Mouse (Mus musculus) hindbrain, embryonic 10.5 days (tissue): ENCODE measurements at regions not wholly inside any gene's neighbourhood (a gene's known extent, or its start where the extent isn't known, plus 50 kb on each side); places are given as distances from the start of the nearest gene placed in this dataset.
A peak's percentile ranks its signal among the peaks of the same experiment; 100 is the strongest.

Source experiments
- DNase-seq: peaks from one replicate; pipeline ENCODE4 v3.0.0-alpha.2; 2017; ENCODE audit warnings: low spot score
- H3K27ac ChIP-seq: fragments of 300-500 bp; sonication (generic); 2 replicates; pipeline ENCODE4 v1.5.1; 2016; ENCODE audit warnings: mild to moderate bottlenecking, moderate library complexity
- H3K27me3 ChIP-seq: fragments of 300-500 bp; sonication (generic); 2 replicates; pipeline ENCODE4 v1.6.1; 2016; ENCODE audit warnings: mild to moderate bottlenecking; ENCODE audit not compliant: poor library complexity, insufficient read depth, severe bottlenecking
- H3K36me3 ChIP-seq: fragments of 300-500 bp; sonication (generic); 2 replicates; pipeline ENCODE4 v1.6.1; 2016; ENCODE audit warnings: mild to moderate bottlenecking, moderate library complexity
- H3K4me1 ChIP-seq: fragments of 300-500 bp; sonication (generic); replicated peaks from 2 replicates; pipeline ENCODE4 v1.6.1; 2016; ENCODE audit warnings: mild to moderate bottlenecking
- H3K4me3 ChIP-seq: fragments of 300-500 bp; sonication (generic); 2 replicates; pipeline ENCODE4 v1.5.1; 2016; ENCODE audit warnings: mild to moderate bottlenecking, moderate library complexity
- H3K9me3 ChIP-seq: fragments of 300-500 bp; sonication (generic); 2 replicates; pipeline ENCODE4 v1.6.1; 2016; ENCODE audit warnings: mild to moderate bottlenecking, moderate library complexity
- WGBS: fragments of 180-500 bp; shearing (Covaris S2); methylation state at CpG from one replicate; pipeline ENCODE4 v1.1.7; 2016; 5-methylcytosine and 5-hydroxymethylcytosine counted together

GRCm38 (mm10) chr11:63767631-63768250, 154.3 kb downstream of the Hs3st3b1 start:
- H3K27me3 ChIP-seq: no peaks in the 10 kb centered on the region
- H3K4me1 ChIP-seq: no peaks in the 10 kb centered on the region
- DNase-seq: no peak
- no peak overlapping the region for H3K27ac ChIP-seq
- 84% methylated on average over 10 of the region's 10 CpGs for WGBS
- H3K4me3 ChIP-seq: no peak overlapping the region
- no peaks in the 10 kb centered on the region for H3K36me3 ChIP-seq
- 0 out of 2 replicates have a peak, but pooled peaks cover 4% of the 10 kb centered on the region for H3K9me3 ChIP-seq

DNA sequence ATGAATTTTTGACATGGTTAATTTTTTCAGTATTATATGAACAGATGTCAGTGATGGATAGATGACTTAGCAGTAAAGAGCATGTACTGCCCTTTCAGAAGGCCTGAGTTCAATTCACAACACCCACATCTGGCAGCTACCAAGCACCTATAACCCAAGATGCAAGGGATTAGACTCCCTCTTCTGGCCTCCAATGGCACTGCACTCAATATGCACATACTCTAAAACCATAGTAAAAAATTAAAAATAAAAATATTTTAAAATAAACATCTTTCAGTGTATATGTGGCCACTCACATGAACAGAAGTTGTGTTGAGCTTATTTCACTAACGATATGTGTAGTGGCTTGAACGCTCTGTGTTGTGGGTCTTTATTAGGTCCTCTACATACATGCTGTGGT, 152.4 kb downstream of the Hs3st3b1 start:
- over 99% methylated on average over 2 of the region's 2 CpGs for WGBS
- Histone ChIP-seq H3K9me3 (0 out of 2 replicates have a peak, but pooled peaks cover 4% of the 10 kb centered on the region), H3K27ac (no peak overlapping the region), H3K27me3 (no peaks in the 10 kb centered on the region), H3K4me3 (no peak overlapping the region), H3K4me1 (no peaks in the 10 kb centered on the region), H3K36me3 (no peaks in the 10 kb centered on the region)
- DNase-seq: no peak

DNA sequence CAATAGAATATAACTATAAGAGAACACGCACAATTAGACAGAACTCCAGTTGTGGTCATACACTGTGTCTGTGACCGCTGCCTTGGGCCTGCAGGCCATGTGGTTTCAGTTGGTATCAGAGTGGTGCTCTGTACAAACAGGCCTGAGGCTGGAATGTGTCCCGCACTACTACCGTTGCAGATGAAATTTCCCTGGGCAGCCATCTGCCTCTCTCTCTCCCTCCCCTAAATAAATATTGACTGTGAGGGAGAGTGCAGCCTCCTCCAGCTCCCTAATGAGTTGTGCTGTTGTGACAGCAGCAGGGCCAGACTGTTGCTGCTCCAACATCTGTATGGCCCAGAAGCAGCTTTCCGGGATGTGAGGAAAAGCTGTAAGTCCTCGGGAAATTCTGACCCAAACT, 146.7 kb downstream of the Hs3st3b1 start:
- H3K27ac ChIP-seq: 0 out of 2 replicates have a peak overlapping the region, but pooled peaks have one; percentile 4
- peak; percentile 34 for DNase-seq
- peaks cover 10% of the 10 kb centered on the region for H3K27me3 ChIP-seq
- H3K36me3 ChIP-seq: no peaks in the 10 kb centered on the region
- no peaks in the 10 kb centered on the region for H3K9me3 ChIP-seq
- no peak overlapping the region for H3K4me3 ChIP-seq
- WGBS: 61% methylated on average over 6 of the region's 6 CpGs
- peaks cover 11% of the 10 kb centered on the region; the same call in 1 of the 2 replicates for H3K4me1 ChIP-seq

GRCm38 (mm10) chr11:63779371-63779770, 142.7 kb downstream of the Hs3st3b1 start:
- WGBS: 84% methylated on average over 6 of the region's 6 CpGs
- no peaks in the 10 kb centered on the region for H3K9me3 ChIP-seq
- no peak for DNase-seq
- no peak overlapping the region for H3K4me3 ChIP-seq
- peaks cover 26% of the 10 kb centered on the region for H3K27me3 ChIP-seq
- H3K4me1 ChIP-seq: peaks cover 13% of the 10 kb centered on the region; the same call in 1 of the 2 replicates
- no peak overlapping the region for H3K27ac ChIP-seq
- H3K36me3 ChIP-seq: no peaks in the 10 kb centered on the region

- no peaks in the 10 kb centered on the region for H3K9me3 ChIP-seq
- H3K36me3 ChIP-seq: no peaks in the 10 kb centered on the region
- peaks cover 42% of the 10 kb centered on the region for H3K27me3 ChIP-seq
- 86% methylated on average over 19 of the region's 19 CpGs for WGBS
- no peak overlapping the region for H3K4me3 ChIP-seq
- peaks cover 25% of the 10 kb centered on the region for H3K4me1 ChIP-seq
- DNase-seq: no peak
- no peak overlapping the region for H3K27ac ChIP-seq
These were observed 139.8 kb downstream of the Hs3st3b1 start for GRCm38 (mm10) chr11:63781967-63782915.

DNA sequence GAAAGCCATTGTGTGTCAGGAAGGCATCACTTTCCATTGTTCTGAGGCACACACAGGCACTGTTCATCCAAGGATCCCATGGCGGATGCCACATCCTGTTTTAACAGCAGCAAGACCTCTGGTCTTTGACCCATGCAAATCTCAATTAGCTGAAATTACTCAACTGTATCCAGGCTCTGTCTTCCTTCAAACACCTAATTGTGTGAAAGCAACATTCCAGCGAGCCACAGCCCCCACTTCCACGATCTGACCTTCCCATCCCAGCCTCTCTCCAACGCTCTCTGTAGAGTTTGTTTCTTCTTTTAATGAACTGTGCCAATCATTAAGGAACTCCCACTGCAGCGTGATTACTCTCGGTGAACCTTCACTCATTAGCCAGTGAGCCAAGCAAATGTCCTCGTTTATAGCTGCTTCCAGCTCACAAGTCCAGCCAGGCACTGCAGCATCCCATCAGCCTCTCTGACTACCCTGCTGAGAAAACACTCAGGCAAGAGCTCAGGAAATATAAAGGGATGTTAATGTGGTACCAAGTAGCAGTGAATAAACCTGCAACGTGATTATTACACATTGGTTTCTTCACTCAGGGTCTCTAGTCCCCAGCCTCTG, 136.7 kb downstream of the Hs3st3b1 start:
- Histone ChIP-seq H3K9me3 (no peaks in the 10 kb centered on the region), H3K36me3 (no peaks in the 10 kb centered on the region), H3K27me3 (peaks cover 59% of the 10 kb centered on the region), H3K4me3 (no peak overlapping the region), H3K27ac (peak overlapping the region; percentile 45; the same call in 1 of the 2 replicates), H3K4me1 (peaks cover 24% of the 10 kb centered on the region)
- 13% methylated on average over 8 of the region's 8 CpGs for WGBS
- DNase-seq: no peak

DNA sequence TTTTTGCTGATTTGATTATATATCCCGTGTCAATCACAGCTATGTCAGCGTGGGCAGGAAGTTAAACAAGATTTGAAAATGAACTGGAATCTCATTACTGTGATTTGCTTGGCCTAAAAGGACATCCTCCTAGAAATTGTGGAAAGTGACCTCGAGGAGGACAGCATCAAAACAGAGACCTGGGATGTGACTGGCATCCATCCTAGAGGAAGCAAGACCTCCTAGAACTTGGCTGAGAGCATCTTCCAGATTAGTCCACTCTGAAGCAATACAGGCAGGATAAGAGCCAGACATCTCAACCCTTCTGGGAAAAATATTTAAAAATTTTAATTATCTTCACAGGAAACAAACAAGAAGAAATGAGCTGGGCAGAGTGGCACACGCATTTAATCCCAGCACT, 136.1 kb downstream of the Hs3st3b1 start:
- H3K27ac ChIP-seq: no peak overlapping the region
- H3K9me3 ChIP-seq: no peaks in the 10 kb centered on the region
- H3K4me3 ChIP-seq: no peak overlapping the region
- DNase-seq: no peak
- peaks cover 57% of the 10 kb centered on the region for H3K27me3 ChIP-seq
- 63% methylated on average over 4 of the region's 4 CpGs for WGBS
- no peaks in the 10 kb centered on the region for H3K36me3 ChIP-seq
- peaks cover 24% of the 10 kb centered on the region for H3K4me1 ChIP-seq

GRCm38 (mm10) chr11:63789473-63790120, 132.5 kb downstream of the Hs3st3b1 start:
- 71% methylated on average over 8 of the region's 8 CpGs for WGBS
- Histone ChIP-seq H3K27me3 (peaks cover 63% of the 10 kb centered on the region), H3K4me1 (peaks cover 22% of the 10 kb centered on the region)

DNA sequence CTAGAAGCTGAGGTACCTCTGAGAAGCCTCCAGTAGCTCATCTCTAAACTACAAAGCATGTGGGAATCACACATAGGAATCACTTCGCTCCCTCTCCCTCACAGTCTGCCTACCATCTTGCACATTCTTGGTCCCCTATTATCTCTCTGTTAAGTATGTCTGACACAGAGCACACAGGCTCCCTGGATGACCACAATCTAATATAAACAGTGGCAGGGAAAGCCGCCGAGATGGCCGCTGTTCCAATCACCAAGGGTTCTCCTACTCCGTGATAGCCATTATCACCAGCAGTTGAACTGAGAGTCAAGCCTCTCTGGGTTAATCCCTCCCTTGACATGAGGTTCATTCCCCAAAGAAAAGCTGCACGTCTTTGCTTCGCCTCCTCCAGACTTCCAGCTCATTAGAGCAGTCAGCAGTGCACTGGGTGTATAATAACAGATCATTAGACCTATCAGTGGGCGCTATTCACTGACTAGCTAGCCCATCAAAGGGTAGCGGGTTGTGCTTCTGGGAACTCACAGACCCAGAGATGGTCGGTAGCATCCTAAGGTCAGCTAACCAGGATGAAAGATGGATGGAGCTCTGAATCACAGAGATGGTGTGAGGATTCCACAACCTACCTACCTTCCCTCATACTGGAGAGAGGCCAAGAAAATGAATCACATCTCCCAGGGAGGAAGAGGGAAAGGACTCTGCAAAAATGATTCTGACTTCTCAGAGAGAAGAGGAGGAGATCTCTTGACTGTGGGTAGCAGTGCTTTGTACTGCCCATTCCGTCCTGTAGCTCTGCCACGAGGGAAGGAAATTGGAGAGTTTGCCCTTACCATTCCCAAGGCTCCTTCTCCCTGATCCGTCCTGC, 130.9 kb downstream of the Hs3st3b1 start:
- no peak overlapping the region for H3K27ac ChIP-seq
- H3K4me3 ChIP-seq: no peak overlapping the region
- peaks cover 55% of the 10 kb centered on the region for H3K27me3 ChIP-seq
- H3K9me3 ChIP-seq: no peaks in the 10 kb centered on the region
- WGBS: 78% methylated on average over 13 of the region's 13 CpGs
- no peak for DNase-seq
- H3K36me3 ChIP-seq: no peaks in the 10 kb centered on the region
- H3K4me1 ChIP-seq: peaks cover 8% of the 10 kb centered on the region

More at GRCm38 (mm10) chr11:63789473-63790120, 132.5 kb downstream of the Hs3st3b1 start:
- Histone ChIP-seq H3K4me3 (no peak overlapping the region), H3K36me3 (no peaks in the 10 kb centered on the region), H3K9me3 (no peaks in the 10 kb centered on the region), H3K27ac (no peak overlapping the region)
- DNase-seq: no peak

GRCm38 (mm10) chr11:63793732-63794503, 128.2 kb downstream of the Hs3st3b1 start:
- Histone ChIP-seq H3K9me3 (no peaks in the 10 kb centered on the region), H3K4me3 (no peak overlapping the region), H3K27me3 (peaks cover 31% of the 10 kb centered on the region), H3K27ac (no peak overlapping the region), H3K4me1 (peaks cover 8% of the 10 kb centered on the region), H3K36me3 (no peaks in the 10 kb centered on the region)
- WGBS: 60% methylated on average over 8 of the region's 8 CpGs
- no peak for DNase-seq

- no peak overlapping the region for H3K4me3 ChIP-seq
- whole genome bisulfite sequencing: 86% methylated on average over 5 of the region's 5 CpGs
- H3K4me1 ChIP-seq: no peaks in the 10 kb centered on the region
- DNase-seq: no peak
- no peaks in the 10 kb centered on the region for H3K27me3 ChIP-seq
- H3K9me3 ChIP-seq: no peaks in the 10 kb centered on the region
- no peak overlapping the region; the same call in 1 of the 2 replicates for H3K27ac ChIP-seq
- no peaks in the 10 kb centered on the region for H3K36me3 ChIP-seq
These were observed 109.9 kb downstream of the Hs3st3b1 start for GRCm38 (mm10) chr11:63812146-63812545.
